Mouse (Mus musculus): ENCODE measurements around the gene Shank3. TPM values are rescaled to one million over a fixed set of nuclear protein-coding genes. Genes with fewer than 3 reads are reported as not detected.
A peak's percentile ranks its signal among the peaks of the same experiment; 100 is the strongest.

Shank3 gene
- total RNA-seq, 2 experiments from 2014 or later: 14.4 to 15.5 TPM

DNA sequence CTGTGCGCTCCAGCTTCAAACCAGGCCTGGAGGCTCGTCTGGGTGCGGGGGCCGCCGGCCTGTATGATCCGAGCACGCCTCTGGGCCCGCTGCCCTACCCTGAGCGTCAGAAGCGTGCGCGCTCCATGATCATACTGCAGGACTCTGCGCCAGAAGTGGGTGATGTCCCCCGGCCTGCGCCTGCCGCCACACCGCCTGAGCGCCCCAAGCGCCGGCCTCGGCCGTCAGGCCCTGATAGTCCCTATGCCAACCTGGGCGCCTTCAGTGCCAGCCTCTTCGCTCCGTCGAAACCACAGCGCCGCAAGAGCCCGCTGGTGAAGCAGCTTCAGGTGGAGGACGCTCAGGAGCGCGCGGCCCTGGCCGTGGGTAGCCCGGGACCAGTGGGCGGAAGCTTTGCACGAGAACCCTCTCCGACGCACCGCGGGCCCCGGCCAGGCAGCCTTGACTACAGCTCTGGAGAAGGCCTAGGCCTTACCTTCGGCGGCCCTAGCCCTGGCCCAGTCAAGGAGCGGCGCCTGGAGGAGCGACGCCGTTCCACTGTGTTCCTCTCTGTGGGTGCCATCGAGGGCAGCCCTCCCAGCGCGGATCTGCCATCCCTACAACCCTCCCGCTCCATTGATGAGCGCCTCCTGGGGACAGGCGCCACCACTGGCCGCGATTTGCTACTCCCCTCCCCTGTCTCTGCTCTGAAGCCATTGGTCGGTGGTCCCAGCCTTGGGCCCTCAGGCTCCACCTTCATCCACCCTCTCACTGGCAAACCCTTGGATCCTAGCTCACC lies 48.6 kb downstream of the Shank3 start:
- intact Hi-C loops (cut with DNase I): no loop called here
- DNase-seq: no peak

DNA sequence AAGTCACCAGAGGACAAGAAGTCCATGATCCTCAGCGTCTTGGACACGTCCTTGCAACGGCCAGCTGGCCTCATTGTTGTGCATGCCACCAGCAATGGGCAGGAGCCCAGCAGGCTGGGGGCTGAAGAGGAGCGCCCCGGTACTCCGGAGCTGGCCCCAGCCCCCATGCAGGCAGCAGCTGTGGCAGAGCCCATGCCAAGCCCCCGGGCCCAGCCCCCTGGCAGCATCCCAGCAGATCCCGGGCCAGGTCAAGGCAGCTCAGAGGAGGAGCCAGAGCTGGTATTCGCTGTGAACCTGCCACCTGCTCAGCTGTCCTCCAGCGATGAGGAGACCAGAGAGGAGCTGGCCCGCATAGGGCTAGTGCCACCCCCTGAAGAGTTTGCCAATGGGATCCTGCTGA lies 49.4 kb downstream of the Shank3 start:
- intact Hi-C loops (cut with DNase I): no loop called here
- no peak for DNase-seq

DNA sequence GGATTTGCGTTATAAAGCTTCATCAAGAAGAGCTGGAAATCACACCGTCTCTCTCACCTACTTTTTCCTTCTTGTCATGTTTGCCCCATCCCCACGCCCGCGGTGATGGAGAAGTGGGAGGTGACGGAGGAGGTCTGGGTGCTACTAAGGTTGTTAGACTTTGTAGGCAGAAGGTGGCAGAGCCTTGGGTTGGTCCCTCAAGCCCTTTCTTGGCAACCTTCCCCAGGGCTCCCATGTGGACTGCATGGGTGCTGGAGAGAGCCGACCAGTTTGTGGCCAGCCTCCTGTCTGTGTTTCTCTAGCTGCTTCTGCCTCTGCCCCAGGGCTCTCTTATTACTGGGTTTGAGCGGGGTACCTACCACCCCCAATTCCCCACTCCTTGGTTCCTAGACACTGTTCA lies 51.1 kb downstream of the Shank3 start:
- no peak for DNase-seq
- intact Hi-C loops (cut with DNase I): no loop called here

DNA sequence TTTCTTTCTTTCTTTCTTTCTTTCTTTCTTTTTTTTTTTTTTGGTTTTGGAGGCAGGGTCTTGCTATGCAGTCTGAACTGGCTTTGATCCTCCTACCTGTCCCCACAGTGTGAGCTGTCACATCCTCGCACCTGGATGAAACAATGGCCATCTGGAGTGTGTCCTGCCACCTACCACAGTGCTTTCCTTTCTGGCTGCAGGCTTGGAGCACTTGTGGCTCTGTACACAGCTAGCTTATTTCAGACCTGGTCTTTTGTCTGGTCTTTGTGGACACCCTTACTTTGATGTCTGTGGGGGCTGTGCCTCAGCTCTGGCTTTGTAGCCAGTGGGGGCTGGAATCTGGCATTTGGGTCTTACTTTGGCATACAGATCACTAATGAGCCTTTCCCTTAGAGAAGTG lies 52.3 kb downstream of the Shank3 start:
- intact Hi-C loops (cut with DNase I): no loop called here
- DNase-seq: no peak

DNA sequence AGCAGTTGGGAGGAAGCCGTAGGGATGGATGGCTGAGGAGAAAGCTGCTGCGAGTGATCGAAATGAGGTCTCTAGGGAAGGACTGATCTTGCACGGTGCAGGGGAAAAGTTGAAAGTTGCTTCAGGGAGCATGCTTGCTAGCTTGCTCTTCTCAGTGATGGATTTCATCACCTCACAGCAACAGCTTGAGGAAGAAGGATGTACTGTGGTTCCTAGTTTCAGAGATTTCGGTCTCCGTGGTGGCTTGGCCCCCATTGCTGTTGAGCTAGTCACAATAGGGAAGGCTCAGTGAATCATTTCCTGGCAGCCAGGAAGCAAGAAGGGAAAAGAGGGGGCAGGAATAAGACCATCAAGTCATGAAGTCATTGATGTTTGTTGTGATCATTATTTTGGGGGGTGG lies 56.2 kb downstream of the Shank3 start:
- intact Hi-C loops (cut with DNase I): no loop called here
- DNase-seq: no peak

DNA sequence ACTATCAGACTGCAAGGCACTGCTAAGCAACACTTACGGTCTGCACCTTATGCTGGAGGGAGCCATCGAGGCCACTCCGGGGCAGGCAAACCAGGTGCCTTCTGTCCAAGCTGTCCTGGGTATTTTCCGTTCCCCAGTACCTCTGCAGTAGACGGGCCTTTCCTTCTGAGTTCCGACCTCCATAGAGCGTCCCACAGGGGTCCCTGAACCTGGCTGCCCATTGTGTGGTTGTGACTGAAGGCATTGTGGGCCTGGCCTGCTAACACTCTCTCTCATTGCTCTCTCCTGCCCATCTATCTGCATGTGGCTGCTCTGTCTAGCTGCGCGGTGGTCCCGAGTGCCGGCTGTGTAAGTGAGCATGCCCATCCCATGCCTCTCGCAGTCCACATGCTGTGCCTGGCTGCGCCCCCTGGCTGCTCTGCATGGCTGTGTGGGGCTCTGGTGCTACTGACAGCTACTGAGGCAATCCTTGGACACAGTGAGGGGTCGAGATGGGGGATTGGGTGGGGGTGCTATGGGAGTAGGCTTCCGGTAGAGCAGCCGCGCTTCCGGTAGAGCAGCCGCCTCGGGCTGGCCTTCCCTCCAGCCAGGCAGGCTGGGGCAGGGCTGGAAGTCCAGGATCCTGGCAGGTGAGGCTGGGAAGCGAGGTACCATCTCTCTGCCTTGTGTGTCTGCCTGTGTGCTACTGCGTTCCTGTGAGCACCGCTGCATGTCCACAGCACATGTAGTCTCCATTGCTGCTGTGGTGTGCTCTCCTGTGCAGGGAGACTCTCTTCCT lies 57.2 kb downstream of the Shank3 start:
- intact Hi-C loops (cut with DNase I): no loop called here
- DNase-seq: no peak

DNA sequence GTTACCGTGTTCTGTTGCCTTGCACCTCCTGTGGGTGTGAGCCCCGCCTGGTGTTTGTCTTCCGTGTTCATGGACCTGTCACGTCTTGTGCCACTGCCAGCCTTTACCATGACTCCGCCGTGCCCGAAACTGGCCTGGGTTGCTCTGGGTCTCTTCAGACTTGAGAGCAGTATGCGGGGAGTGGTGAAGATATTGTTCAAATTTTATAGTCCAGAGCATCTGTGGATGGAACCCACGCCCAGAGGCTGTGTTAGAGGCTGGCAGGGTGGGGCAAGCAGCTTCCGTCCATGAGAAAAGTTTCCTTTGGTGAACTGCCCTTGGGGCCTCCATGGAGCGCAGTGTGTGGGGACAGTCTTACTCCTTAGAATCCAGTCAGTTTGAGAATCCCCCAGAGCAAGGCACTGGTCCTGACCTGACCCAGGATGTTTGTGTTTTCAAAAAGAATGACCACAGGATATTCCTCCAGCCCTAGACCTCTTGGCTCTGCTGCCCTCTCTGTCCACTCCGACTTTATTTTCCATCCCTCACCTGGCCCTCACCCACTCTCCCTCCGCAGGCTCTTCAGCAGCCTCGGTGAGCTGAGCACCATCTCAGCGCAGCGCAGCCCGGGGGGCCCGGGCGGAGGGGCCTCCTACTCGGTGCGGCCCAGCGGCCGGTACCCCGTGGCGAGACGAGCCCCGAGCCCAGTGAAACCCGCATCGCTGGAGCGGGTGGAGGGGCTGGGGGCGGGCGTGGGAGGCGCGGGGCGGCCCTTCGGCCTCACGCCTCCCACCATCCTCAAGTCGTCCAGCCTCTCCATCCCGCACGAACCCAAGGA lies 58.0 kb downstream of the Shank3 start:
- intact Hi-C loops (cut with DNase I): no loop called here
- no peak for DNase-seq

DNA sequence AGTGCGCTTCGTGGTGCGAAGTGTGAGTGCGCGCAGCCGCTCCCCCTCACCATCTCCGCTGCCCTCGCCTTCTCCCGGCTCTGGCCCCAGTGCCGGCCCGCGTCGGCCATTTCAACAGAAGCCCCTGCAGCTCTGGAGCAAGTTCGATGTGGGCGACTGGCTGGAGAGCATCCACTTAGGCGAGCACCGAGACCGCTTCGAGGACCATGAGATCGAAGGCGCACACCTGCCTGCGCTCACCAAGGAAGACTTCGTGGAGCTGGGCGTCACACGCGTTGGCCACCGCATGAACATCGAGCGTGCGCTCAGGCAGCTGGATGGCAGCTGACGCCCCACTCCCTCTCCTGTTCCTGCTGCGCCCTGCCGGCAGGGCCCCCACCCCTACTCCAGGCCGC lies 58.6 kb downstream of the Shank3 start:
- DNase-seq: no peak
- intact Hi-C loops (cut with DNase I): no loop called here

DNA sequence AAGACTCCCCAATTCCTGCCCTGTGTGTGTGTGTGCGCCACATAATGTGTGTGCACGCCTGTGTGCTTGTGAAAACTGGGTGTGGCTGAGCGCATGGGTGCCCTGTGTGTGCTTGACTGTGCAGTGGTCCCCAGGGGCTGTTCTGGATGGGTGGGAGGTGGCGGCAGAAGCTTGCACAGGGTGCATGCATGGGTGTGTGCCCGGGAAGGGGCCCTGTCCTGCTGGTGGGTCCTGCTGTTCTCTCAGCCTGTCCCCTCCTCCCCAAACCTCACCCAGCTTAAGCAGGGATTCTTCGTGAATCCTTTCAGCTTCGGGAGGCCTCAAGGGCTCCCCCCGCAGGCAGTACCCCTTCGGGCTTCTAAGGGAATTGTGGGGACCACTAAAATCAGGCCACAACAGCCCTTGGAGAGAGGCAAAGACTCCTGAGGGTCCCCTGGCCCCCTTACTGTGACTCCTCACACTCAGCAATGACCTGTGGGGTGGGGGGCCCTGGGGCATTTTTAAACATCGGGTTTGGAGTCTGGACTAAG lies 59.8 kb downstream of the Shank3 start:
- intact Hi-C loops (cut with DNase I): no loop called here
- DNase-seq: no peak

DNA sequence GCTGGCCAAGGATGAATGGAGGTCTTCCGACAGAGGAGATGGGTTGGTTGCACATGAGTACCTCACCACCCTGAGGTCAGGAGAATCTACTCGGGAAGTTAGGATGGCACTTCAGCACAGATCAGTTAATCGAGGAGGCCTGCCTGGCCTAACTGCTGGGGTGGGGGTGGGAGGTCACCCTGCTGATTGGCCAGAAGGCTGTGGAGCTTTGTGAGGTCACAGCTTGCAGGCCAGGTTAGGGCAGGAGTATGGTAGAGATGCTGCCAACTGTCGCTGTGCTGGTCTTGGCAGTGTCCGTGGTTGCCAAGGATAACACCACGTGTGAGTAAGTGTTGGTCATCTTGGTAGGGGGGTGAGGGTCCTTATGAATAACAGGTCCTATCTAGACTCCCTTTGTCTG lies 68.7 kb downstream of the Shank3 start, which contains the start of gene Acr:
Gene Acr, plus strand, starts transcription at position 213 of the 400 bp plus-strand sequence.
- intact Hi-C loops (cut with DNase I): no loop called here
- no peak for DNase-seq

DNA sequence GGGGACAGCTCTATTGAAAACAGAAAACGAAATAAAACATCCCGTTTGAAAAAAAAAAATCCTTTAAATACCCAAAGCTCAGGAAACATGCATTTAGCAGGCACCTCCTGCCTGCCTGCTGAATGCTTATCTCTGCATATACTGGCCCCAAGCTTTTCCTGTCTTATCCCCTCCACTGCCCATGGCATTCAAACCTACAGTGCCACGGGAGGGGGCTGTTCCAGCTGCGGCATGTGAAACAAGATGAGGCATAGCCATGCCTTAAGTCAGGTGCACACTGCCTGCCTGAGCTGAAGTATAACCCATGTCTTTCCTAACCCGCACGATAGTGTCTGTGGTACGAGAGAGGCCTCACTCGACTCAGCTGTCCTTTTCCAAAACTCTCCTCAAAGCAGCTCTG lies 72.7 kb downstream of the Shank3 start:
- DNase-seq: no peak
- intact Hi-C loops (cut with DNase I): no loop called here

DNA sequence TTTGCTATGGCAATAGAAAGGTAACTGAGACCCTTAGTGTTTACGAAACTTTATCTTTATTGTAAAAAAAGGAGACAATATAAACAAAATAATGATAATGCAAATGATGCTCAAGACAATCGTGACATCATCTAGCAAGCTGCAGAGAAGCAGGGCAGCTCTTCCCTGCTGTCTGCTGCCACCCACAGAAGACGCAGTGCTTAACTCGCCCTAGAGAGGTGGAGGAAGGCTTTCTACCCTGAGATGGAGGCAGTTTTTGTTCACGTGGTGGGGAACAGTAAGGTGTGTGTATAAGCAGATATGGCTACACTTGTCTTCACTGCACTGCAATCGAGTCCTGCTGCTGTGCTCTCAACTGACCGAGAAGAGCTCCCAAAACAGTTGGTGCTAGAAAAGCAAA lies 83.1 kb downstream of the Shank3 start:
- intact Hi-C loops (cut with DNase I): no loop called here
- DNase-seq: no peak

DNA sequence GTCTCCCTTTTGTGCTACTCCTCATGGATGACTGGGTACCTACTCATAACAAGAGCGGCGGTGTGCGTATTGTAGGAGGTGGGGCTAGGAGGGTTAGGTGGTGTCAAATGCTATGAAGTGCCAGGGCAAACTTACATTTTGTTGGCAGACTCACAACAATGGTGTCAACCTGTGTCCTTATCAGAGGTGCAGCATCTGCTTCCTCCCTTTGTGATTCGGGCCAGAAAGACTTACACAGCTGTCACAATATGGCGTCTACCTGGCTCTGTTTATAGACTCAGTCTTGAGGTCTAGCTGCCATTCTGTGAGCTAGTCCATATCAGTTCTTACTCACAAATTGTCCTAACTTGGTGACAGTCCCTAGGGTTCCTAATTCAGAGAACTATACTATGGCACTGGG lies 85.7 kb downstream of the Shank3 start:
- DNase-seq: no peak
- intact Hi-C loops (cut with DNase I): no loop called here

DNA sequence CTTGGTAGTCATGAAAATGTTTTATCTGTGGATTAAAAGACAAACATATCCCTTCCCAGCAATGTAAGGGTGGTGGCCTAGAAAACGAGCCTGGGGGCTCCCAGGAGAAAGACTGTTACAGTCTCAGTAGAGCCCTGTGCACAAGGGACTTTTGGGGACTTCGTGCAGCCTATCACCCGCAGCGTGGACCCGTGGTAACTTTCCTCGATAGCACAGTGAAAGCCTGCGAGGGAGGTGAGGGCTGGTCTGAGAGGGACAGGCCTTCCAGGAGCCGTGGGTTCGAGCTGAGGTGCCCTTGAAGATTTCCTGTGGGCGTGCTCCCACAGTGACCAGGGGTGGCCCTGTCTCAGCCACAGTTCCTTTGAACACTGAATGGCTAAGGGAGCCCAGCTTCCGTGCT lies 86.2 kb downstream of the Shank3 start:
- intact Hi-C loops (cut with DNase I): no loop called here
- DNase-seq: no peak

DNA sequence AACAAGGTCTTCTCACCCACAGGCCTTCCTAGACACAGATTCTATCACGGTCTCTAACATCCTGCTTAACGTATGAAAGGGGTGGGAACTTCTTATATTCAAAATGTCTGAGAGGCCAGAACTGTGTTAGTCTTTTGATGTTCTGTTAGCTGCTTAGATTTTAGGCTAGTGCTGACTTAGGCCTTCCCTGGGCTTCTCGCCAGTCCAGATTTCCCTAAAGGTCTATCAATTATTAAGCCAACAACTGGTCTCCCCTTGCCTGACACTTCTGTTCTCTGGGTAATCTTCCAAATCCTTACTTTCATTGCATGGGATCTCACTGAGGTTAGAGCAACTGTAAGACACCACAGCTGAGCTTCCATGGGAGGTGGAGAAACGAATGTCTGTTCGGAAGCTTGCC lies 89.7 kb downstream of the Shank3 start:
- no peak for DNase-seq
- intact Hi-C loops (cut with DNase I): no loop called here

DNA sequence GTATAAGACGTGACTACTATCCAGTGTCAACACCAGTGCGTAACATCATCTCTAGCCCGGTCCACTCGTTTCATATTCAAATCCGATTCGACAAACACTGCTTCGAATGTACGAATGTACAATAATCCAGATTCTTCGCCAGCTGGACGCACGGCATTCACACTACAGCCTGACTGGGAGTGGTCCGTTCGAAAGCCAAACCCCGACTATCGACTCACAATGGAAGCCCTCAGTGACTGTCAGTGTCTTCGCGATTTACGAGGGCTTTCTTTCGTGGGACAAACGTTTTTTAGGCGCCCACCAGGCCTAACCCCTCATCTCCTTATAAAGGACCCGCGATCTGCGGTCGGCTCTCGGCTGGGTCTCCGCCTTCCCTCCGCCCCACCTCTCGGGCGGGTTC lies 91.9 kb downstream of the Shank3 start:
- DNase-seq: no peak
- intact Hi-C loops (cut with DNase I): no loop called here

DNA sequence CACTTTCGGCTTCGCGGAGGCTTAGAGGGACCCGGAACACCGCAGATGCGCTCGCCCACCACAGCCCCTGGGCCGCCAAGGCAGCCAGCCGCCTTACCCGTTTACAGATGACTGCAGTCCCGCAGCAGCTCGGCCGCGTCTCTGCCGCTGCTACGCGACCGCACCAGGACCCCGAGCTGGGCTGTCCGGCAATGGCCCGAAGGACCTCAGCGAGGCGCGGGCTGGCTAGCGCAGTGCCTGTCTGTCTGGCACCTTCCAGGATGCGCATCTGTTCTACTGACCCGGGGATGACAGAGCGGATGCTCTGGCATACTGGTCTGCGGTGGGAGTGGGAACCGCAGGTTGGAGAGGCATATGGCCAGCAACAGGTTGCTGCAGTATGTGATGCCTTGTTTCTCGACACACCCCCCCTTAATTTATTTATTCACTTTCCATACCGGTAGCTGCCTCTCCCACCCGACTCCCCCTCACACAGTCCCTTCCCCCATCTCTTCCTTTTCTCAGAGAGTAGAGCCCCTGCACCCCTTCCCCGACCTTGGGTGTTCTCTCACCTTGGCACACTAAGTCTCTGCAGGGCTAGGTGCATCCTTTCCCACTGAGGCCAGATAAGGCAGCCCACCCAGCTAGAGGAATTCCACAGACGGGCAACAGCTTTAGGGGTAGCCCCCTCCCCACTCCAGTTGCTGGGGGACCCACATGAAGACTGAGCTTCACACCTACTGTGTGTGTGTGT lies 92.5 kb downstream of the Shank3 start, which contains the start of gene Rabl2:
Gene Rabl2, minus strand, starts transcription at position 201 of the 733 bp plus-strand sequence.
- intact Hi-C loops (cut with DNase I): no loop called here

DNA sequence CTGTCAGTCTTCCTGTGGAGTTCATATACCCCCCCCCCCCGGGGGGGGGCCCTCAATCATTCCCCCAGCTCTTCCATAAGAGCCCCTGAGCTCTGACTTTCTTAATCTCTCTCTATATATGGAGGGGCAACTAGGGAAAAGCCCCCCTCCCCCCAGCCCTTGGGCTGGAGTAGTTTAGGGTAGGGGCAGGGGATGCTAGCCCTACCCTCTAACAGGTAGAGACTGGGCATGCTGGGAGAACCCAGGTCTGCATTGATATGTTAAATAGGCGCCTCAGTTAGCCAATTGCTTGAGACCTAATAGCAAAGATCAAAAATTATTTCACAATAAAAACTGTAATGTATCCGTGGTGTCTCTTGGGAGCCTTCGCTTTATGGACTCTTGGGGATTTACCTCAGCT lies 93.1 kb downstream of the Shank3 start:
- intact Hi-C loops (cut with DNase I): no loop called here
- no peak for DNase-seq

More for the DNA sequence above, 92.5 kb downstream of the Shank3 start, which contains the start of gene Rabl2:
- peak; percentile 81 to 82 for DNase-seq

DNA sequence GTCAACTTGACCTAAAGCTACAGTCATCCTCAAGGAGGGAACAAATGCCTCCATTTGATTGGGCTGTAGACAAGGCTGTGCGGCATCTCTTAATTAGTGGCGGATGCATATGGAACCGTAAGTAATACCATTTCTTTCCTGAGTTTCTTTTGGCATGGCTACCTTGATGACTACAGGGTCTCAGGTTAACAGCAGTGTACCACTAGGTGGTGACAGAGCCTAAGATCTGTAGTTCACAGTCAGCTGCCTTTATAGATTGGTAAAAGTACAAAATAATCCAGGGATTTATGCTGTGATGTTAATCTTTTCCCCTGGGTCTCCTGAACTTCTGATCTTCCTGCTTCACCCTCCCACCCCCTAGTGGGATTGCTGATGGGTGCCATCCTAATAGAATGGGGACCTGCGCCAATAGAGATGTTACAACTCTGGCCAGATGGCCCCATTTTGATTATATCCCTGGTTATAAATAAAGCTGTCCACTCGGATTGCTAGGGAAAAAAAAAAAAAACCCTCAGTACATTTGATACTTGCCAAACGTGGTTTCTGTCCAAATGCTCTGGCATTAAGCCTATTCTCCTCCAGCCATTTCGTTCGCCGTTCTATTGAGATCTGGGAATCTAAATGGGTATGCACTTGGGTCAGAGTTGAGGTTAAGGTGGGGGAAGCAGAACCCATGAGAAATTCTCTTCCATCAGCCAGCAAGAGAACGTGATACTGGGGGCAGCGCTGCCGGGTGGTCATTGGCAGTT lies 106.6 kb downstream of the Shank3 start:
- intact Hi-C loops (cut with DNase I): no loop called here
- no peak for DNase-seq

All from gastrocnemius, postnatal 36 days (tissue).